In the genomic region with DNA sequence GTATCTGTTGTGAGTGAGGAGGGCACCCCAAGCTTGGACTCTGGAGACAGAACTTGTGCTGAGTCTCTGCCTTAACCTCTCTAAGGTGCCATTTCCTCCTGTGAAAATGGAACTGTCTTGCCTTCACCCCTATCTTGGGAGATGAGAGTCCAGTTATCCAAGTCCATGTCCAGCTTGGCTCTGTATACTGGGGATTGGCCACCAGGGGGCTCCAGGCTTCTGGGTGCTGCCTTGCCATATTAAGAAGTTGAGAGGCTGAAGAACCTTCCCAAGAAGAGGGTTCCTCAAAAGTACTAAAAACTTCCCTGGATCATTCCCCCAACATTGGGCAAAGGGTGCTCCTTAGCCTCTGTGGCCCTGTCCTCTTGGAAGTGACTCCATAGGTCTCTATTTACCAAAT, we compare ENCODE assay signal across 8 mouse cellular contexts. TPM values are rescaled to one million over a fixed set of nuclear protein-coding genes. Genes with fewer than 3 reads are reported as not detected.
DNase-seq lines count a peak whose midpoint lies in the region.

No protein-coding gene starts in this region.

- peak; percentile 51 for DNase-seq in gastrocnemius, postnatal 10 days
- DNase-seq in gastrocnemius, postnatal 4 days (ENCODE audit: low spot score in 2 of 2) = no peak
- DNase-seq in right cerebral cortex, adult 18-20 months = peak; percentile 34
- DNase-seq in right cerebral cortex, postnatal 25 days = no peak
- DNase-seq in adipocyte (ENCODE audit: low spot score) = peak; percentile 63
- DNase-seq in induced T-regulatory cell, adult 2 months (ENCODE audit: low read depth) = peak; percentile 56
- peak; percentile 30 for DNase-seq in mesoderm, embryonic 11.5 days (ENCODE audit: low read depth, low spot score)
- DNase-seq in ovary, postnatal 14 days (ENCODE audit: low spot score) = no peak

RNA-seq across cellular contexts. Expression of gene Ctu1, which starts 6.7 kb away (rescaled TPM):
- total RNA-seq in gastrocnemius, postnatal 10 days (2021) = 1 to 10 TPM; 3.2 to 3.8 TPM
- total RNA-seq in gastrocnemius, postnatal 4 days (2021) = 1 to 10 TPM; 4.9 to 5.4 TPM

RNA-seq across cellular contexts. Expression of gene Klk14, which starts 11.7 kb away (rescaled TPM):
- not detected for total RNA-seq in gastrocnemius, postnatal 10 days (2021)
- total RNA-seq in gastrocnemius, postnatal 4 days (2021) = not detected

RNA-seq across cellular contexts. Expression of gene Siglece, which starts 18.6 kb away (rescaled TPM):
- under 1 TPM; 0.45 to 0.59 TPM for total RNA-seq in gastrocnemius, postnatal 10 days (2021)
- total RNA-seq in gastrocnemius, postnatal 4 days (2021) = 1 to 10 TPM in 1 of 2 experiments, under 1 TPM in 1; 0.91 to 1.1 TPM

RNA-seq across cellular contexts. Expression of gene Klk13, which starts 33.9 kb away (rescaled TPM):
- not detected for total RNA-seq in gastrocnemius, postnatal 10 days (2021)
- not detected for total RNA-seq in gastrocnemius, postnatal 4 days (2021)

RNA-seq across cellular contexts. Expression of gene Ceacam18, which starts 44.0 kb away (rescaled TPM):
- total RNA-seq in gastrocnemius, postnatal 10 days (2021) = not detected
- total RNA-seq in gastrocnemius, postnatal 4 days (2021) = not detected

Comparison
In these comparisons a context has a peak if more than half of its experiments do, and no peak if none do; other contexts are left out.
1. DNase-seq: peak in gastrocnemius, postnatal 10 days (single experiment), right cerebral cortex, adult 18-20 months (single experiment), adipocyte (single experiment), induced T-regulatory cell, adult 2 months (single experiment) and mesoderm, embryonic 11.5 days (single experiment); none in gastrocnemius, postnatal 4 days (0 of 2), right cerebral cortex, postnatal 25 days (single experiment) and ovary, postnatal 14 days (single experiment).